Mouse (Mus musculus): ENCODE data around the gene Mrps27.

DNA sequence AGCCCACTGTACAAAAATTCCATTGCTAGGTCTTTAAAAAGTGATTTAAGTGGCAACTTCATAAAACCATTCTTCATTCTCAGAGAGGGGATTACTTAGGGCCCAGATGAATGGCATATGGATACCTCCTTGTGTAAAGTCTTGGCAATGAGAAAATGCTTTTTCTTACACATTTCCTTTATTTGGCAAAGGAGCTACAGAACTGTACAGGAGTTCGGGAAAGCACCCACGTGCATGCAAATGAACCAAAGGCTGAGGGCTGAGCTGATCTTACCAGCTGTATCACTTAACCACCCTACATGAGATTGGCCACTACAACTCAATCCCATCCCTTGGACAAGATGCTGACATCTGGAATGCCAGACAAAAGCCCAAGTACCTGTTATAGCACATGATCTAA is 95.6 kb downstream of the Mrps27 start:
- no peak for TF ChIP-seq CTCF (IDR thresholded peaks at IDR 0.05; ENCODE audit: low read depth)
- no peak for TF ChIP-seq EP300 (optimal IDR thresholded peaks at IDR 0.05)

Data from stomach, postnatal 0 days (tissue).